In genomic region chr19:42409226-42409625, GRCm38 (mm10) we compare ENCODE assay signal across 10 mouse cellular contexts. TPM values are rescaled to one million over a fixed set of nuclear protein-coding genes. Genes with fewer than 3 reads are reported as not detected.
DNase-seq lines count a peak whose midpoint lies in the region; ATAC-seq lines count a peak whose summit lies in the region.
"Had no signal": no experiment of that assay in that cellular context is flagged by ENCODE, and none has a peak within 500 bp of the region (broad histone marks: within the 10 kb centered on the region; RNA-seq: fewer than 3 reads in every experiment).

No protein-coding gene starts in this region.

- no peak overlapping the region for H3K4me3 ChIP-seq in heart, embryonic 15.5 days
- no peak overlapping the region for H3K4me3 ChIP-seq in embryonic facial prominence, embryonic 13.5 days
- H3K4me3 ChIP-seq in hindbrain, embryonic 15.5 days = peak overlapping the region; percentile 11
- no peak overlapping the region for H3K4me3 ChIP-seq in neural tube, embryonic 12.5 days
- H3K4me3 ChIP-seq: heart, embryonic 12.5 days had no signal

- H3K9ac ChIP-seq in heart, embryonic 15.5 days = no peak overlapping the region
- no peak overlapping the region for H3K9ac ChIP-seq in embryonic facial prominence, embryonic 13.5 days
- peak overlapping the region; percentile 37 for H3K9ac ChIP-seq in hindbrain, embryonic 15.5 days
- peak overlapping the region; percentile 26; the same call in 1 of the 2 replicates for H3K9ac ChIP-seq in neural tube, embryonic 12.5 days
- H3K9ac ChIP-seq: heart, embryonic 12.5 days had no signal

- H3K4me2 ChIP-seq in heart, embryonic 15.5 days = 0 out of 2 replicates have a peak overlapping the region, but pooled peaks have one; percentile 4
- H3K4me2 ChIP-seq in embryonic facial prominence, embryonic 13.5 days = peak overlapping the region; percentile 44
- peak overlapping the region; percentile 51 for H3K4me2 ChIP-seq in hindbrain, embryonic 15.5 days
- H3K4me2 ChIP-seq in neural tube, embryonic 12.5 days (replicated peaks) = peak overlapping the region; percentile 55
- H3K4me2 ChIP-seq: heart, embryonic 12.5 days had no signal

- no peak overlapping the region for H3K27ac ChIP-seq in heart, embryonic 15.5 days
- no peak overlapping the region for H3K27ac ChIP-seq in embryonic facial prominence, embryonic 13.5 days
- peak overlapping the region; percentile 68 for H3K27ac ChIP-seq in hindbrain, embryonic 15.5 days (replicated peaks)
- H3K27ac ChIP-seq in neural tube, embryonic 12.5 days = peak overlapping the region; percentile 22

- peaks cover 52% of the 10 kb centered on the region for H3K27me3 ChIP-seq in heart, embryonic 15.5 days
- H3K27me3 ChIP-seq in embryonic facial prominence, embryonic 13.5 days = peaks cover 37% of the 10 kb centered on the region
- H3K27me3 ChIP-seq in hindbrain, embryonic 15.5 days = no peaks in the 10 kb centered on the region
- peaks cover 6% of the 10 kb centered on the region; the same call in 1 of the 2 replicates for H3K27me3 ChIP-seq in neural tube, embryonic 12.5 days (replicated peaks)

- ATAC-seq in heart, embryonic 15.5 days (replicated peaks; ENCODE audit: insufficient number of reproducible peaks, insufficient read depth, low FRiP score, low read depth) = no peak
- ATAC-seq in embryonic facial prominence, embryonic 13.5 days (ENCODE audit: insufficient number of reproducible peaks, insufficient read depth, low FRiP score, low TSS enrichment, low read depth) = no peak
- peak; percentile 71 for ATAC-seq in hindbrain, embryonic 15.5 days (ENCODE audit: low FRiP score, low read depth)
- peak; percentile 65; the same call in 1 of the 2 replicates for ATAC-seq in neural tube, embryonic 12.5 days (ENCODE audit: low FRiP score, low read depth)

- DNase-seq in heart, adult 11 months = no peak
- DNase-seq in spleen, postnatal 14 days (ENCODE audit: low spot score in 2 of 2) = no peak
- no peak for DNase-seq in spleen, adult 18-20 months
- DNase-seq in thymus, postnatal 4 days = no peak
- DNase-seq: kidney, postnatal 10 days had no signal

- H3K9me3 ChIP-seq in heart, embryonic 15.5 days (replicated peaks) = no peaks in the 10 kb centered on the region
- no peaks in the 10 kb centered on the region for H3K9me3 ChIP-seq in embryonic facial prominence, embryonic 13.5 days
- H3K9me3 ChIP-seq in hindbrain, embryonic 15.5 days = no peaks in the 10 kb centered on the region
- H3K9me3 ChIP-seq in neural tube, embryonic 12.5 days = no peaks in the 10 kb centered on the region
- H3K9me3 ChIP-seq: heart, embryonic 12.5 days had no signal

- H3K4me1 ChIP-seq in heart, embryonic 15.5 days (replicated peaks) = no peaks in the 10 kb centered on the region
- peaks cover 7% of the 10 kb centered on the region for H3K4me1 ChIP-seq in embryonic facial prominence, embryonic 13.5 days
- peaks cover 26% of the 10 kb centered on the region for H3K4me1 ChIP-seq in hindbrain, embryonic 15.5 days (replicated peaks)
- H3K4me1 ChIP-seq in neural tube, embryonic 12.5 days = peaks cover 21% of the 10 kb centered on the region
- H3K4me1 ChIP-seq: heart, embryonic 12.5 days had no signal

- 2% methylated on average over 19 of the region's 19 CpGs for WGBS in heart, embryonic 15.5 days
- 3% methylated on average over 19 of the region's 19 CpGs for WGBS in embryonic facial prominence, embryonic 13.5 days
- WGBS in hindbrain, embryonic 15.5 days = 1% methylated on average over 19 of the region's 19 CpGs
- 2% methylated on average over 19 of the region's 19 CpGs for WGBS in neural tube, embryonic 12.5 days

- no peaks in the 10 kb centered on the region for H3K36me3 ChIP-seq in heart, embryonic 15.5 days
- H3K36me3 ChIP-seq in embryonic facial prominence, embryonic 13.5 days = no peaks in the 10 kb centered on the region
- no peaks in the 10 kb centered on the region for H3K36me3 ChIP-seq in hindbrain, embryonic 15.5 days
- H3K36me3 ChIP-seq in neural tube, embryonic 12.5 days = no peaks in the 10 kb centered on the region
- H3K36me3 ChIP-seq: heart, embryonic 12.5 days had no signal

RNA-seq across cellular contexts. Expression of gene Crtac1, which starts 22.4 kb away (rescaled TPM):
- 0.69 and 1.5 TPM in 2 replicates for polyA plus RNA-seq in heart, embryonic 15.5 days (2015; fragmentation: Nextera tagmentation; extraction: Ambion mirVana)
- polyA plus RNA-seq in embryonic facial prominence, embryonic 13.5 days (2015; fragmentation: Nextera tagmentation; extraction: Ambion mirVana) = 8.8 and 9.9 TPM in 2 replicates
- 38.3 and 39.7 TPM in 2 replicates for polyA plus RNA-seq in hindbrain, embryonic 15.5 days (2015; fragmentation: Nextera tagmentation; extraction: Ambion mirVana)
- polyA plus RNA-seq in neural tube, embryonic 12.5 days (2016; fragmentation: Nextera tagmentation; extraction: Ambion mirVana) = 42.1 and 44.0 TPM in 2 replicates

Comparison
In these comparisons a context has a peak if more than half of its experiments do, and no peak if none do; other contexts are left out.
1. ATAC-seq: peak in hindbrain, embryonic 15.5 days (single experiment) and neural tube, embryonic 12.5 days (single experiment); none in heart, embryonic 15.5 days (single experiment) and embryonic facial prominence, embryonic 13.5 days (single experiment).
2. H3K27ac ChIP-seq: peak in hindbrain, embryonic 15.5 days (single experiment) and neural tube, embryonic 12.5 days (single experiment); none in heart, embryonic 15.5 days (single experiment) and embryonic facial prominence, embryonic 13.5 days (single experiment).
3. H3K4me2 ChIP-seq: peak in every context shown above with its lines; median percentile 55 in neural tube, embryonic 12.5 days; 51 in hindbrain, embryonic 15.5 days; 44 in embryonic facial prominence, embryonic 13.5 days; 4 in heart, embryonic 15.5 days.
4. H3K9ac ChIP-seq: peak in hindbrain, embryonic 15.5 days (single experiment) and neural tube, embryonic 12.5 days (single experiment); none in heart, embryonic 15.5 days (single experiment) and embryonic facial prominence, embryonic 13.5 days (single experiment).